Mouse (Mus musculus) layer of hippocampus, postnatal 36 days (tissue): Measurements from ENCODE around the gene Commd7. TPM values are rescaled to one million over a fixed set of nuclear protein-coding genes. Genes with fewer than 3 reads are reported as not detected.

Experiments used
- DNase-seq, 2 experiments: peaks; one replicate each; pipeline ENCODE4 v3.0.0; 2022
- total RNA-seq, 2 experiments: library from RNA; stranded (reverse); gene quantifications; 2 replicates each; pipeline ENCODE4 v1.2.3; 2021

The Commd7 gene
- total RNA-seq, 2 experiments from 2014 or later = 30.5 to 32.9 TPM

GRCm38 (mm10) chr2:153586515-153587174 lies 45.9 kb downstream of the Commd7 start:
- peak; percentile 70 to 79 for DNase-seq

GRCm38 (mm10) chr2:153585981-153586380 lies 46.6 kb downstream of the Commd7 start:
- no peak for DNase-seq

GRCm38 (mm10) chr2:153584396-153584795 lies 48.2 kb downstream of the Commd7 start:
- DNase-seq = no peak

GRCm38 (mm10) chr2:153583641-153584049 lies 48.9 kb downstream of the Commd7 start:
- no peak for DNase-seq

DNA sequence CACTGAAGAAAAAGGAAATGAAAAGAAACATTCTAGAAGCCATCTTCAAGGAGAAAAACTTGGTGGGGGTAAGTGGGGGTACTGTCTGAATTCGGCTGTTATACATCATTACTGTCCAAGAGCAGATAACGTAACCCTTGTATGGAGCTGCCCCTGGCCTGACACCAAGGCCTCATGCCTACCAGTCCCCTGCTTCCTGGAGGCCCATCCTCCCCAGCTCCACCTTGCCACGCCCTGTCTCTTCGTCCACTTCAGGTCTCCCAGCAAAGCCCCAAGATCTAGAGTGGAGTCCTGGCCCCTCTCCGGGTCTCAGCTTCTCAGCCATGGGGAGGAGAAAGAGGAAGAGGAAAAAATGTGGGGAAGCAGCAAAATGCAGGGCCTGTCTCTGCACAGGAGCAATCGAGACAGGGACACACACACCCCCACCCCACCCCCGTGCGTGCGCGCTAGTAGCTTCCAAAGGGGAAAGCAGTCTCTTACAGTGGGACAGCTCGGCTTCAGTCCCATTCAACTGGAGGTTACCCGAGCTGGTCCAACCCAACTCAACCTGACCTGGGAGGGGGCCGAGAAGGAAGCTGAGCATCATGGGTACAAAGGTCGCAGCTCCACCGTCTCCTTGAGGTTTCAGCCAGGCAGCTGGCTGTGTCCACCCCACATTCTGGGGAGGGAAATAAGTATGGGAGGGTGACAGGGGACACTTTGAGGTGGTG lies 49.5 kb downstream of the Commd7 start:
- no peak for DNase-seq

DNA sequence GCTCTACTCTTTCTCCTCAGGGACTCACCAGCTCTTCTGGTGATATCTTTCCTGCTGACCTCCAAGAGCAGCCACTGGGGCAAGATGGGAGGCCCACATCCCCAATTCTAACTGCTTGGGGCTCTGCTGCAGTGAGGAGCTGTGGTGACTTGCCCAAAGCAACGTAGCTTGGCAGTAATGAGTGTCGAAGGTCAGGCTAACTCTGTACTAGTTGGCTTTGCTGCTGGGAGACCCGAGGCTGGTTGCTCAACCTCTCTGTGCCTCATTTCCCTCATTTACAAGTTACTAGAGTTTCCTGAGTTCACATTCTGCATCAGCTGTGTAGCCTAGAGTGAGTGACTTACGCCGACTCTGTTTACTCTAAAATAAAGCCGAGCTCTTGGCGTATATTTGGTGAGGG lies 51.2 kb downstream of the Commd7 start:
- DNase-seq = no peak

- DNase-seq = no peak
Measured at GRCm38 (mm10) chr2:153580458-153580985, 52.1 kb downstream of the Commd7 start.

- DNase-seq = no peak
Measured at GRCm38 (mm10) chr2:153580042-153580441, 52.5 kb downstream of the Commd7 start.

DNA sequence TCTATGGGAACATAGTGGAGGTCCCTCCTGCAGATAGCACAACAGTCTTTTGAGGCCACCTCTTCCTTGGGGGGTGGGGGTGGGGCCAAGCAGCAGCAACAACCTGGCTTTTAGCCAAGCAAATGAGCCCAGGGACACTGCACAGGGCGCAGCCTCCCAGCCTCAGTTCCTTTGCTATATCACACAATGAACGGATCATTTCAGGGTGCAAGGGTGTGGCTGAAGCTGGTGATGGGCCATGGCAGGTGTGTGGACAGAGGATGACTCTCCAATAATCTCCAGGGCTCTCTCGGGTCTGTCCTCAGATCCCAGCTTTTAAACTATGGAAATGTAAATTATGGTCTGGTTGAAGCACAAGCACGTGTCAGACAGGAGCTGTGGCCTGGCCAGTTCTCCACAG lies 55.5 kb downstream of the Commd7 start:
- DNase-seq = no peak

- no peak for DNase-seq
Measured at GRCm38 (mm10) chr2:153576150-153576549, 56.4 kb downstream of the Commd7 start.

GRCm38 (mm10) chr2:153575554-153575953 lies 57.0 kb downstream of the Commd7 start:
- no peak for DNase-seq

- DNase-seq = no peak
Measured at GRCm38 (mm10) chr2:153573101-153573500, 59.5 kb downstream of the Commd7 start.

GRCm38 (mm10) chr2:153568541-153568940 lies 64.0 kb downstream of the Commd7 start:
- no peak for DNase-seq

DNA sequence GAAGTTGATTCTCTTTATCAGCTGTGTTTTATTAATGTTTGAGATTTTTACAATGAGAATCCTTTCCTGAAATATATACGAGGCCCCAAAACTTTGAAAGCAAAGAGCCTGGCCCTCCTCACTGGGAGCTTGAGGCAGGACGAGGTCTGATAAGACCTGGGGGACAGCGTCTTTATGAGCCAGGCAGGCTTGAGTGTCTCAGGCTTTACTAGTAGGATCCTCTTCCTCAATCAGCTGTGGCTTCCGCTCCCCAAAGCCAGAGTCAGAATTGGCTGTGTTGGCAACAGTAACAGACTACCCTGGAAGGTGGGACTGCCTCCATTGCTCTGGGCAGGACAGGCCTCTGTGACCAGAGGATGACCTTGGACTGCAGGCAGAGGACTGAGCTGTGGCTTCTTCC lies 64.6 kb downstream of the Commd7 start:
- no peak for DNase-seq

Other genes with a start within 250 kb of the Commd7 start
- gene 4930404H24Rik, start 140.0 kb downstream of the Commd7 start, total RNA-seq = not detected
- gene Nol4l, start 102.8 kb downstream of the Commd7 start, total RNA-seq = 10 to 100 TPM; 47.0 to 47.3 TPM
- gene Dnmt3b, start 16.7 kb upstream of the Commd7 start, total RNA-seq = 1 to 10 TPM; 1.3 to 1.6 TPM
- gene Dnmt3c, start 63.9 kb upstream of the Commd7 start, total RNA-seq = not detected
- gene Mapre1, start 108.5 kb upstream of the Commd7 start, total RNA-seq = 10 to 100 TPM; 84.1 to 92.7 TPM
- under 1 TPM; 0.07 to 0.40 TPM for gene Efcab8, start 147.2 kb upstream of the Commd7 start, total RNA-seq
- gene Sun5, start 238.3 kb upstream of the Commd7 start, total RNA-seq = not detected
- not detected for gene Bpifb2, start 242.3 kb upstream of the Commd7 start, total RNA-seq